Mouse (Mus musculus): ENCODE measurements at regions not wholly inside any gene's neighbourhood (a gene's known extent, or its start where the extent isn't known, plus 50 kb on each side); places are given as distances from the start of the nearest gene placed in this dataset.
A peak's percentile ranks its signal among the peaks of the same experiment; 100 is the strongest.

GRCm38 (mm10) chr12:112334106-112334855 lies 155.0 kb upstream of the A530016L24Rik start:
- peak; percentile 19 for DNase-seq (ENCODE audit: extremely low spot score)

GRCm38 (mm10) chr12:112335641-112336040 lies 153.6 kb upstream of the A530016L24Rik start:
- DNase-seq (ENCODE audit: extremely low spot score): no peak

GRCm38 (mm10) chr12:112336691-112337295 lies 152.5 kb upstream of the A530016L24Rik start:
- no peak for DNase-seq (ENCODE audit: extremely low spot score)

- DNase-seq (ENCODE audit: extremely low spot score): no peak
Measured at GRCm38 (mm10) chr12:112337443-112337842, 151.8 kb upstream of the A530016L24Rik start.

GRCm38 (mm10) chr12:112338976-112339375 lies 150.3 kb upstream of the A530016L24Rik start:
- no peak for DNase-seq (ENCODE audit: extremely low spot score)

- DNase-seq (ENCODE audit: extremely low spot score): peak; percentile 34
Measured at GRCm38 (mm10) chr12:112339481-112340179, 149.6 kb upstream of the A530016L24Rik start.

GRCm38 (mm10) chr12:112340248-112340647 lies 149.0 kb upstream of the A530016L24Rik start:
- no peak for DNase-seq (ENCODE audit: extremely low spot score)

- DNase-seq (ENCODE audit: extremely low spot score): no peak
Measured at GRCm38 (mm10) chr12:112341726-112342469, 147.3 kb upstream of the A530016L24Rik start.

GRCm38 (mm10) chr12:112343064-112343463 lies 146.2 kb upstream of the A530016L24Rik start:
- no peak for DNase-seq (ENCODE audit: extremely low spot score)

- DNase-seq (ENCODE audit: extremely low spot score): no peak
Measured at GRCm38 (mm10) chr12:112344285-112344684, 145.0 kb upstream of the A530016L24Rik start.

- no peak for DNase-seq (ENCODE audit: extremely low spot score)
Measured at GRCm38 (mm10) chr12:112345797-112346196, 143.5 kb upstream of the A530016L24Rik start.

- DNase-seq (ENCODE audit: extremely low spot score): no peak
Measured at GRCm38 (mm10) chr12:112348116-112348515, 141.1 kb upstream of the A530016L24Rik start.

GRCm38 (mm10) chr12:112349676-112350318 lies 139.5 kb upstream of the A530016L24Rik start:
- DNase-seq (ENCODE audit: extremely low spot score): no peak

- DNase-seq (ENCODE audit: extremely low spot score): no peak
Measured at GRCm38 (mm10) chr12:112350733-112351132, 138.5 kb upstream of the A530016L24Rik start.

GRCm38 (mm10) chr12:112363349-112363748 lies 125.9 kb upstream of the A530016L24Rik start:
- no peak for DNase-seq (ENCODE audit: extremely low spot score)

- DNase-seq (ENCODE audit: extremely low spot score): no peak
Measured at GRCm38 (mm10) chr12:112367221-112367620, 122.0 kb upstream of the A530016L24Rik start.

GRCm38 (mm10) chr12:112368112-112368511 lies 121.1 kb upstream of the A530016L24Rik start:
- no peak for DNase-seq (ENCODE audit: extremely low spot score)

GRCm38 (mm10) chr12:112369581-112370371 lies 119.5 kb upstream of the A530016L24Rik start:
- DNase-seq (ENCODE audit: extremely low spot score): no peak

- no peak for DNase-seq (ENCODE audit: extremely low spot score)
Measured at GRCm38 (mm10) chr12:112372234-112373050, 116.8 kb upstream of the A530016L24Rik start.

- no peak for DNase-seq (ENCODE audit: extremely low spot score)
Measured at GRCm38 (mm10) chr12:112373966-112374365, 115.3 kb upstream of the A530016L24Rik start.
